Mouse (Mus musculus) G1E-ER4 (cell line): ENCODE measurements at regions not wholly inside any gene's neighbourhood (a gene's known extent, or its start where the extent isn't known, plus 50 kb on each side); places are given as distances from the start of the nearest gene placed in this dataset.

Source experiments
- GATA1 ChIP-seq: IDR thresholded peaks from one replicate; pipeline ENCODE4 v1.8.0; 2012; ENCODE audit warnings: low read length, inconsistent platforms

- no peak for TF ChIP-seq GATA1
Observed at GRCm38 (mm10) chr7:122820587-122821535, 144.6 kb upstream of the Rbbp6 start.

GRCm38 (mm10) chr7:122823429-122823828, 142.1 kb upstream of the Rbbp6 start:
- no peak for TF ChIP-seq GATA1

- TF ChIP-seq GATA1: no peak
Observed at GRCm38 (mm10) chr7:122839091-122839490, 126.4 kb upstream of the Rbbp6 start.

- no peak for TF ChIP-seq GATA1
Observed at GRCm38 (mm10) chr7:122844831-122845230, 120.7 kb upstream of the Rbbp6 start.

DNA sequence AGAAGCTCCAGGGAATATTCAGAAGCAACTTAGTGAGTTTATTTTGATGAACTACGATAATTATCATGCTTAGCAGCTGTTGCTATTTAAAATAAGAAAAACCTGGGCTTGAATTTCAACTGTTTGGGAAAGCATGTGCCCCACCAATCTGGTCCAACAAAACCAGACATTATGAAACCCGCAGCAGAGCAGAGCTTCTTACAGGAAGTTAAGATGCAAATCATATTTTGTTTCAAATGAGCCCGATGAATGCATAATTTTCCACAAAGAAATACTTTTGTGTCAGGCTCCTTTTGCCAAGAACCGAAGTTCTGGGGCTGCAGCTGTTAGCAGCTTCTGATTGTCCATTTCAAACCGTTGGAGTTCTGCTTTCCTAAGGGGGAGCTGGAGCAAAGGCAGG, 118.1 kb upstream of the Rbbp6 start:
- TF ChIP-seq GATA1: no peak

GRCm38 (mm10) chr7:122873386-122873785, 92.1 kb upstream of the Rbbp6 start:
- TF ChIP-seq GATA1: no peak

- TF ChIP-seq GATA1: no peak
Observed at GRCm38 (mm10) chr7:122876286-122876685, 89.2 kb upstream of the Rbbp6 start.

- peak; percentile 22 for TF ChIP-seq GATA1
Observed at GRCm38 (mm10) chr7:122881890-122882500, 83.5 kb upstream of the Rbbp6 start.

DNA sequence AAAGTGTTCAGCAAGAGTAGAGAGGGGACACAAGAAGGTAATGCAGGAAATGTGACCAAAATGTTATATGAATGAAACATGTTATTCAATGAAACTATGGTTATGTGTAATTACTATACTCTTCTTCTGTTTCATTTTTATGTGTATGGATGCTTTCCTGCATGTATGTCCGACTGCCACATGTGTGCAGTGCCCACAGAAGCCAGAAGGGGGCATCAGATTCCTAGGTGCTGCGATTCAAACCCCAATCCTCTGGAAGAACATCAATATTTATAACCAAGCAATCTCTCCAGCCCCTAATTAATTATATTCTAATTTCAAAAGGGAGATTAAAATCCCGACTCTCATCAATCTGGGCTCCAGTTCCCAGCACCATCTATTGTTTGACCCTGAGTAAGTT, 78.7 kb upstream of the Rbbp6 start:
- no peak for TF ChIP-seq GATA1

- TF ChIP-seq GATA1: no peak
Observed at GRCm38 (mm10) chr7:122897148-122897547, 68.3 kb upstream of the Rbbp6 start.

- no peak for TF ChIP-seq GATA1
Observed at GRCm38 (mm10) chr7:122906056-122906455, 59.4 kb upstream of the Rbbp6 start.

- TF ChIP-seq GATA1: no peak
Observed at GRCm38 (mm10) chr7:122909296-122909695, 56.2 kb upstream of the Rbbp6 start.
